Mouse (Mus musculus) urinary bladder, postnatal 14 days (tissue): ENCODE measurements around the gene Tob2.
A peak's percentile ranks its signal among the peaks of the same experiment; 100 is the strongest.

Experiments
- DNase-seq: peaks from one replicate; pipeline ENCODE4 v3.0.0; 2021; ENCODE audit warnings: low spot score

The Tob2 gene

DNA sequence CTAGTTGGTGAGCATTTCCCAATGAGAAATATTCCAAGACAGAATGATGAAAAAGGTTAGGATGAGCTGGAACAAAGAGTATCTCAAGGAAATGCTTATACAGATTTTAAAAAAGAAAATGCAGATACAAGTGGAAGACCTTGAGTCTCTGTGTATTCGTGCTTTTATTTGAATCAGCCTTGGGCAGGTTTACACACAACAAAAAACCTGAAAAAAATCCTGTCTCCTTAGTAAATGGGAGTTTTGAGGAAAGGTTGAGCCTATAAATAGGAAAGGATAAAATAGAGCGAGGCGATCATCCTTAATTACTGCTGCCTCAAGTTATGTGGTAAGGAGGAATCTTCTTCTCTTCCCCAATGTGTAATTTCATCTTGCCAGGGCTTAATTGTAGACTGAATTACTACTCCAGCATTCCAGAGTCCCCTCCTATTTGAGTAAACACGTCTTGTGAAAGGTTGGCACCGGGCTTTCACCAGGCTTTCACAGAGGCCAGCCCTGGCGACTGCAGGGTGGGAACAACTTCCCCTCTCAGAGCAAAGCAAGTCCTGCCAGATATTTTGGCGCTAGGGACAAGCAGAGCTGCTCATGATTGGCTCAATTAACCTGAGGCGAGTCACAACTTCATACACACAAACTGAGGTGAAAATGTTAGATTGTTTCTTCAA, 2.0 kb upstream of the Tob2 start:
- peak; percentile 58 for DNase-seq

DNA sequence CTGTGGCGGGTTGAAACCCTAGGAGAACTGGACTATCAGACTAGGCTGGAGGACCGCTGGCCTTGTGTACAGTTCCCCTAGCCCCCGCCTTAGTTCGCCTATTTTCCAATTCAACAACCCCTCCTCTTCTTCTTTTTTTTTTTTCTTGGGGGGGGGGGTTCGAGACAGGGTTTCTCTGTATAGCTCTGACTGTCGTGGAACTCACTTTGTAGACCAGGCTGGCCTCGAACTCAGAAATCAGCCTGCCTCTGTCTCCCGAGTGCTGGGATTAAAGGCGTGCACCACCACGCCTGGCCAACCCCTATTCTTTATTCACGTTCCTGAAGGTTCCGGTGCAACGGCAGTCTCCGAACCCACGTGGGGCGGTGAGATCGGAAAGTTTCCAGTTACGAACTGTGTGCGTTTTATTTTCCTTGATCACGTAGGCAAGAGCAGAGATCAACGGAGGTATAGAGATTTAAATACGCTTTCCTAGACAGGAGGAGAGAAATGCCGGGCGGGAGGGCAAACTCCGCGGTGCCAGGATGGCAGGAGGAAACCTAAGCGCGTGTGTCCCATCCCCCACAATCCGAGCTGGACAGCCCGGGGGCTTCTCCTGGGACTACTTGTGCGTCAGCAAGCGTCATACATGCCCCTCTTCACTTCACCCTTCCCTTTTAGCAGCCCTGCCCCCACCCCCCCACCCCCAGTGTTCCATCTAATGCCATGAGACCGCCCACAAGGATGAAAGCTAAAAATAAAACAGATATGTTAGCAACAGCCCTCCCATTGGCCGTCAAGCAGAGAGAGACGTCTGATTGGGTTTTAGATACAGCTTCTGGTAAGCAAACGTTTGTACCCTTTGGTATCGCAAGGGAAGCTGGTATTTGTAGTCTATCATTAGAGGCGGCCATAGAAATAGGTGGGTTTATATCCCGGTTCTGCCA, 997 bp upstream of the Tob2 start:
- DNase-seq: peak; percentile 80

DNA sequence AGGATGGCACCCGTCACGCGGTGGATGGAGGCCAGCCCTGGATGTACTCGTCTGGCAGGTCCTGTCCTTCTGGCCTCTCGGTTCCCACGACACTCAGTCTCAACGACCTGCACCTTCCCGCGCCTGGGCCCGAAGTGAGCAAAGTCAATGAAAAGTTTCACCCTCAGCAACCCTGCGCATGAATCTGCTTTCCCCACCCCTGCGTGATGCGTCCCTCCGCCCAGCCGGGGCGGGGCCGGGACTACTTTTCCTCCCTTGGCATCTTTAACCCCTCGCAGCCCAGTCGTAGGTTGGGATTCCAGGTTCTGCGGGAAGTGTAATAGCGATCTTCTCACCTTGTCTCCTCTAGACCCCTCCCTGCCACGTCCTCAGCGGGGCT, 469 bp downstream of the Tob2 start:
- peak; percentile 94 for DNase-seq

DNA sequence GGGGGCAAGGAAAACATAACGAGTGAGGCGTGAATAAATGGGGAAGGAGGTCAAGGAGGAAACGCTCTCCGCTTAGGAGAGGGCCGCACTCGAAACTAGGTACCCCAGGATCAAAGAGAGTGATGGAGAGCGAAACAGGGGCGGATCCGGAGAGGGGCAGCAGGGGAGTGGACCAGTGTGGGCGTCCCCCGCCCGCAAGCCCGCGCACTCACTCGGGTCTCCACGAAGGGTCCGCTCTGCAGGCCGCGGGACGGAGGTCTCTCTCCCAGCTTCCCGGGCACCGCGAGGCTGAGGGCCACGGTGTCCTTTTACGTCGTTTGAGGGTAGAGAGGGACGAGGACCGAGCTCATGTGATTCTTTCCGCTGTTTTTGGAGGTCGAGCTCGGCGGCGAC, 876 bp downstream of the Tob2 start:
- DNase-seq: no peak

DNA sequence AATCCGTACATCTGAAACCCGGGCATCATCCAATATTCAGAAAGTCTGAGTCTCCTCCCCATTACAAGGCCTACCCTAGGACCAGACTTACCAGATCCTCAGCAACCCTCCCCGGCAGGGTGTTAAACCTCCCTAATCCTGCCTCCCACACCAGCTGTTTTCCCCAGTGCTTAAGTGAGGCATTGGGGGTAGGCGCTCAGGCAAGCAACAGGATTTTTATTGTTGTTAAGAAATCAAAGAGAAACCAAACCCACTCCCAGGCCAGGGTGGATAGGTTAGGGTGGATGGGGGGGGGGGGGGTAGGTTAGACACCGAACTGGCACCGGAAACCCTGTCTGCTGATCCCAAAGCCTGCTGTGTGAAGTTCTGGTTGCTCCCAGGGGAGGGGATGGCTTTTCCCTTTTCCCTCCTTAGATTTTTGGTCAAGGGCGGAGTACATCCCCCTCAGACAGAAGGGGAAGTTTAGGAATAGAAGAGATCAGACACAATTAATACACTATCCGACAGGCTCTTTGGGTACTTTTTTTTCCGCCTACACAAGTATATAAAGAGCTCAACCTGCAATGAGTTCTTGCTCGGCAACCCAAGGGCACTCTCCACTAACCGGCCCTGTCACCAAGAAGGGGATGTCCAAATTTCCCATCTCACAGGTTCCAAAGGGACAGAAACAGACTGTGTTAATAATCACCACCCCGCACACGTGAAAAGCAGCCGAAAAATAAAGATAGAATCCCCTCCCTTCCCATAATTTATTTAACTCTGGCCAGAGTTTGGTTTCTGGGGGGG, 1.5 kb downstream of the Tob2 start:
- DNase-seq: no peak

DNA sequence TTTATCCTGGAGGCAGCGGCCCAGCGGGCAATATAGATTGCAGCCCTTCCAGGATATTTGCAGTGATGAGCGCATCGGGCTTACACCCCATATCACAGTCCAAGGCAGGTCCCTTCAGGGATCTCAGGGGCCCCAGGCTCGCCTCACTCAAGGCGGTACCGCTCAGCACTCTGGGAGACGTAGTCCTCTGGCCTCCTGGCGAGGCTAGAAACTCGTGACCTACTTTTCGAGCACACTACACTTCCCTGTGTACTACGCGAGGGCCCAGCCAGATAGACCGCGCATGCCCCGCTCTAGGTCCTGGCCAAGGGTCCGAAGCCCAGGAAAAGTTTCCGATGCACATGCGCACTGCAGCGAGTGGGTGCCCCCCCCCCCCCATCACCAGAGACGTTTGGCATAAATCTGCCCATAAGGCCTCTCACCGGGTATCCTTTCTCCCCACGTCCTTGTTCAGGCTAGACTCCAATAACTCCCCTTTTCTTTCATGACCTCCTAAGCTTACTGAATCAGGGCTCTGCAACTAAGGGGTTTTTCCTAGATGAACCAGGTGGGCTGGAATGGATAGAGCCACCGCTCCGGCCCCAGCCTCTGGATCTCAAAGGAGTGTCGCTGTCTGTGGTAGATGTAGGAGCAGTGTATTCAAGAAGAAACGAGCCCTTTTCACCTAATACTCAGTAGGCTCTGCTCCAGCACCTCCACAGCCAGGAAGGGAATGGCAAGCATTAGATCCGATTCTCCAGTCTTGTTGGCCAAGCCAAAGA, 2.4 kb downstream of the Tob2 start:
- DNase-seq: peak; percentile 84

DNA sequence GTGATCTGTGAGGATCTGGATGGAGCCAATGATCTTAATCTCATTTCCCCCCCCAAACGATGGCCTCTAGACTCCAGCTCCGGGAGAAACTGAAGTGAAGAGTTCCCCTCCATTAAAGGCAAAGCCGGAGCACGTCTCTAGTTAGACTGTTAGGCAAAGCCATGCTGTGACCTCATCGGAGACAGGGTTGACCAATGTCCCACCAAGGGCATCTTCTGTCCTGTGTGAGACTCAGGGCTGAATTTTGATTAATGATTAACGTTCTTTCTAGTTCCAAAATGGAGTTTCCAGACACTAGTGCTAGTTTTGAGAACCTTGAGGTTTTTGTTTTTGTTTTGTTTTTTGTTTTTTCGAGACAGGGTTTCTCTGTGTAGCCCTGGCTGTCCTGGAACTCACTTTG, 5.5 kb downstream of the Tob2 start:
- DNase-seq: no peak

DNA sequence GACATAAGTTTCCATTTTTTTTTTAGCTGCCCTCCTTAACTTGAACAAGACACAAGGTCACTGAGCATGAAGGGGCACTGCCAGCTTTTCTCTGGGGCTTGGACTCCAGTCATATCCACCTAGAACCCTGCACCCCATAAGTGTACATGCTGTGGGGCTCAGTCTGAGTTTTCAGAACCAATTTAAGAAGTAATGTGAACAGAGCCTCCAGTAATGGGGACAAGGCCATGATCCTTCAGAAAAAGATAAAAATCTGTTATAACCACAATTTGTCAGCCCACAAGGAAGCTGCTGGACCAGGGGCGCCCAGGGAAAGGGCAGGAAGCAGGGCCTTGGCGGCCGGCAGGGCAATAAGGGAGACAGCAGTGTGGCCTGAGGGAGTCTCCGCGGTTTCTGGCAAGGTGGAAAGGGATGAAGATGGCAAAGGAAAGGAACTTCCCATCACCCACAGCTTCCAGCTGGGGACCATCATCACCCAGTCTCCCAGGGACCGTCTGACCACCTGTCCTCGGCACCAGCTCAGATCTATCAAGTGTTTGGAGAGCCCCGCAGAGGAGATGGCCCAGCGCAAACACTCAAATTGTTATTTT, 6.1 kb downstream of the Tob2 start:
- DNase-seq: no peak

DNA sequence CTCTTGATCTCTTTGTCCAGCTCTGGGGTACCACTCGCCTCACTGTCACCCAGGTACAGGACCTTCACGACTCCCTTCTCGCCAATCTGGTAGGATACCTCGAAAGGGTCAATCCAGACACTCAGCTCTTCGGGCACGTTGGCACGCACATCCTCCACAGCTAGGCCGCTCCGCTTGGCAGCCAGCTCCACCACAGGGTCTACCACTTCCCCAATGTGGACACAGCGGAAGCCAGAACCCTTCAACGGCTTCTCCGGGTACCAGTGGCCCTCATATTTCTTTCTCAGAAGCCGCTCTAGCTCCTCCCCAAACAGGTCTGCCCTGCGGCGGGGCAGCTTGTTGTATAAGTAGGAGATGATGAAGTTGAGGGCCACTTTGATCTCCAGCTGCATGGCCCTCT, 7.2 kb downstream of the Tob2 start:
- DNase-seq: no peak

DNA sequence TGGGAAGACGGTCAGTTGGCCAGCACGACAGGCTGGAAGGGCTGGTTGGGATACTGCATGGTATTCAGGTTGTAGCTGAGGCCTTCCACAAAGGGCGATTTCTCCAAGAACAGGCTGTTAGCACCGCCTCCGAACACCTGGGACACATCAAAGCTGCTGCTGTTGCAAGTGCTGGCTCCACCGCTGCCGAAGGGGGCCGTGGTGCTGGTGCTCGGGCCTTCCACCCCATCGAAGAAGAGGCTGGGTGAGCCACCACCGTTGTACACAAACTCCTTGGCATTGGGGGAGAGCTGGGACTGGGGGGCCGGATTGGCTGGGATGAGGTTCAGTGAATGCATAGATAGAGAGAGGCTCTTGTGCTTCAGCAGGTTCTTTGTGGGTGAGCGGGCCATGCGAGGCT, 7.9 kb downstream of the Tob2 start:
- DNase-seq: no peak

DNA sequence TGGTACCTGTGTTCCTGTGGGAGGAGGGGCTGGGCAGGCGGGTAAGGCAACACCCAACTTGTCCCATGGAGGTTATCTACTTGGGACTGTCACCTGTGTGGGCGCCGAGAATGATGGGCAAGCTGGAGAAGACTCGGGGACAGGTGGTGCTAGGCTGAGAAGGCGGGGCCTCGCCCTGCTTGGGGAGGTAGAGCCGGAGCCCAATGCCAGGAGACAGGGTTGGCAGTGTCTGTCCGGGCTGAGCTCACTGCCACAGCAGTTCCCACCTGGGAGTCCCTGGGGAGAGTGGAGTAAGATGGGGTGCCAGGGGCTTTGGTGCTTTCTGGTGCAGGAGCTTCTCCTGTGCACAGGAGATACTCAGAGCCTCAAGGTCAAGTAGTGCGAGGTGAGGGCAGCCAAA, 9.5 kb downstream of the Tob2 start:
- DNase-seq: no peak

DNA sequence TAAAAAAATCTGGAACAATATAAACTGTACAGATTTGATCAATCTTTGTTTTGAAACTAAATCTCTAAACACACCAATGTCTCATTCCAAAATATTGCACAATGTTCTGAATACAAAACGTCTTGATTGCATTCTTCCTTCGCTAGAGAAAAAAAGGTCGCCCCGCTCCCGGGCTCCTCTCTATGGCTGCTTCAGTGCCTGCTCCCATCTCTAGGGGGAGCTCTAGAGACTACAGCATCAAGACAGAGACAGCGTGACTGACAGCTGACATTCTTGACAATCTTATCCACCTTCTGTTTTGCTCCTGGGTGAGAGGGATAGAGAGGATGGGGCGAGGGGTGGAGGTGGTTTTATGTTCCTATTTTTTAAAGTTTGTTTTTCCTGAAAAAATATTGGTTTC, 10.3 kb downstream of the Tob2 start:
- DNase-seq: peak; percentile 53

DNA sequence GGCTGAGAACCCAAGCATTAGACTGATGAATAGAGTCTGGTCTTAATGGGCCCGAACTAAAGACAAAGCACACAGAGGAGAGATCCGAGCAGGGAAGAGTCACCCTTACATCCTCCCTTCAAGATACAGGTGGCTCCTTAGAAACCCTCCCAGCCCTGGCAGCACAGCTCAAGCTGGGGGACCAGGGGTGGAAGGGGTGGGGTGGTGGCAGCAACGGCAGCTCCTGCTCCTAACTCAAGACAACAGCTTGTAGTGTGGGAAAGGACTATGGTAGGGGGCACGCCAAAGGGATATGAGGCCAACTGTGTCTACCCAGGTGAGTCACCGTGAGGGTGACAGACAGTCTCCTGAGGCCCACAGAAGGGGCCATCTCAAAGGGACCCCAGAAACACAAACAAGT, 10.7 kb downstream of the Tob2 start:
- no peak for DNase-seq

DNA sequence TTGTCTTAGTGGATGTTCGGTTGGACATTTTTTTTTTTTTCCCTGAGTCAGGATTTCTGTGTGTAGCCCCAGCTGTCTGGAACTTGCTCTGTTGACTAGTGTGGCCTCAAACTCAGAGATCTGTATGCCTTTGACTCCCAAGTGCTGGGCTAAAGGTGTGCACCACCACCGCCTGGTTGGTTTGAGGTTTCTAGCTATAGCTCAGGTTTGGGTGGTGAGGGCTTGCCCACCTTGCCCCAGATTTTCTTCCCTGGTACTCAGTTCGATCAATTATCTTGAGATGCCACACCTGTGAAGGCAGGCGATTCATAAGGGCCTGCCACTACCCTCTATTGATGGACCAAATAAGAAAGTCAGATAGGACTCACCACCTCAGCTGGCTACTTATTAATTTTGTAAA, 11.4 kb downstream of the Tob2 start:
- DNase-seq: no peak

DNA sequence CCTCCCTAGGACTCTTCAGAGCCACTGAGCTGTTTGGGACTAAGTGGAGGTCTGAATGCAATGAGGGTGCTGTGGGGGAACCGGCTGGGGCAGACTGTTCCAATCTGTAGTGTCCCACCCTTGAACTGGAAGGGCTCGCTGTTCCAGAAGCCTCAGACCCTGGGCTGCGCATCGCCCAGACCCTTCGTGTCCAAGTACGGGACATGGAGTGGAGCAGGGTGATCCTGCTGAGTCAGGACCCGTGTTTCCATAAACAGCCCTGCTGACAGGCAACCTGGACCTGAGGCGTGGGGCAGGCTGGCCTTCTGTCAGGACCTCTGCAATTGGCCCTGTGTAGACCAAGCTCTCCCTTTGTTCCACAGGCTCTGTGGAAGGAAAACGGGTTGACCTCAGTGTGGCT, 11.8 kb downstream of the Tob2 start:
- DNase-seq: no peak

DNA sequence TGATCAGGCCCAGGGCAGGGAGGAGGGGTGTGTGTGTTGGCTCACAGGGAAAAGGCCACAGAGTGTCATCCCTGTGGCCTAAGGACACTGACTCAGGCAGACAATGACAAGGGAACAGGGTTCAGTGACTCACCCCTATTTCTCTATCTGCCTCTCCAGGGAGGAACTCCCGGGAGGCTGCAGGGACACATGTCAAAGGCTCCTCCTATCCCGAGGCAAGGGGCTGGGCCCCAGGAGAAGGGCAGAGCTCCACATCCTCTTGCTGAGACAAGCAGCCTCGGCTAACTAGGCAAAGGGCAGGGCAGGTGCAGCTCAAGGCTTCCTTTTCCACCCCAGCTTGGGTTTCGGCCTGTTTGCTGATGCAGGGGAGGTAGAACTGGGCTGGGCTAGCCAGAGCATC, 12.9 kb downstream of the Tob2 start:
- peak; percentile 60 for DNase-seq

DNA sequence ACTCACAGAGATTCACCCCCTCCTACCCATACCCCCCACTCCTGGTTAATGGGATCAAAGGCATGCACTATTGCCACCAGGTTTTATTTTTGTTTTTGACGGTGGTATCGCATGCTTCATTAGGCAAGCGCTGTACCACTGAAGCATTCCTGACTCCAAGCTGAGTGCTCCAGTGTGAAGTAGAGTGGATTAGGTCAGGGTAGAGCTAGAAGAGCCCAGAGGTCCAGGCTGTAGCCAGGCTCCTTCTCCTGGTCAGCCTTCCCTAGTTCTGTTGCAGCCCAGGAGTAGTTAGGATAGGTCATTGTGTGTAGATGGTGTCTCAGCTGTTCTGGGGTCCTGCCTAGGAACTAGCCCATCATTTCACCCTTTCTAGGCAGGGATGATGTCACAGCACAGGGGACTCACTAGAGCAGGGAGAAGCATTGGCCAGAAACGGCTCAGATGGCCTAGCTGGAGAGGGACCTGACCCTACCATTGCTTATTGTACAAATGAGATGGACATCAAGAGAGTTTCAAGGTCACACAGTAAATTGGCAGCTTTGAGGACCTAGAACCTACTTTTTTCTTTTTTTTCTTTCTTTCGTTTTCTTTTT, 13.5 kb downstream of the Tob2 start:
- DNase-seq: no peak

DNA sequence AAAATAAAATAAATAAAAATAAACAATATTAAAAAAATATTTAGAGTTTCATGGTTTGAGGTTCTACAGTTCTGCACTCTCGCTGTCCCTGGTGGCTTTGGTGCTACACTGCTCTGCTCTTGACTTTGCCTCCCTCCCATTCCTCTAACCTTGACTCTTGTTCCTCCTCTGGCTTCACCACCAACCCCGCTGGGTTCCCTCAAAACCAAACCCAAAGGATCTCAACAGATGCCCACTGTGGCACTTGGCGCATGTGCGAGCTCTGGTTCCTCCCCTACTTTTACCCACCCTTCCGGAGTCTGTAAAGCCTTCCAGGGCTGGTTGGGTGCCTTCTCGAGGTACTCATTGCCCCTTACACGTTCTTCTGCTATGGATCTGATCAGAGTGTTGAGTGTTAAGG, 16.3 kb downstream of the Tob2 start:
- DNase-seq: no peak

DNA sequence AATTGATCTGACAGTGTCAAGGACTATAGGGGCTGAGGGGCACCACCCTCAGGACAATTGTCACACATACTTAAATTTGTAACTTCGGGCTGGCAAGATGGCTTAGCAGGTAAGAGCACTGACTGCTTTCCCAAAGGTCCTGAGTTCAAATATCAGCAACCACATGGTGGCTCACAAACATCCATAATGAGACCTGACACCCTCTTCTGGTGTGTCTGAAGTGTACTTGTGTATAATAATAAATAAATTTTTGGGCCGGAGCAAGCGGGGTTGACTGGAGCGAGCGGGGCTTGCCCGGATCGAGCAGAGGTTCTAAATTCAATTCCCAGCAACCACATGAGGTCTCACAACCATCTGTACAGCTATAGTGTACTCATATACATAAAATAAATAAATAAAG, 18.3 kb downstream of the Tob2 start:
- no peak for DNase-seq

DNA sequence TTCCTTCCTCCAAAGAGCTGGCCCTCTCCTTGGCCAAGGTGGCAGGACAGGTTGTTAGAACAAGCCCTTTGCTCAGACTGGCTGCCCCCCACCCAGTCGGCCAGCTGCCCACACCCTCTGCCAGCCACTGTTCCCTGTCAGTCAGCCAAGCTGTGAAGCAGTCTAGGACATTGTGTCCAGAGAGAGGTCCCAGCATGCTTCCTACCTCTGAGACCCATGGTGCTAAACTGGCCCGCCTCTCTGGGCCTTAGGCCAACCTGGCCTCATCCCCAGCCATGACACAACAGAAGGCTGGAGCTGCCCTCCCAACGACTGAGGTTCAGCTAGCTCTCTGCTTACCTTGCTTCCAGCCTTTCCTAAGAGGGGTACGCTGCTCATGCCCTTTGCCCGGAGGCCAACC, 19.0 kb downstream of the Tob2 start:
- peak; percentile 81 for DNase-seq

DNA sequence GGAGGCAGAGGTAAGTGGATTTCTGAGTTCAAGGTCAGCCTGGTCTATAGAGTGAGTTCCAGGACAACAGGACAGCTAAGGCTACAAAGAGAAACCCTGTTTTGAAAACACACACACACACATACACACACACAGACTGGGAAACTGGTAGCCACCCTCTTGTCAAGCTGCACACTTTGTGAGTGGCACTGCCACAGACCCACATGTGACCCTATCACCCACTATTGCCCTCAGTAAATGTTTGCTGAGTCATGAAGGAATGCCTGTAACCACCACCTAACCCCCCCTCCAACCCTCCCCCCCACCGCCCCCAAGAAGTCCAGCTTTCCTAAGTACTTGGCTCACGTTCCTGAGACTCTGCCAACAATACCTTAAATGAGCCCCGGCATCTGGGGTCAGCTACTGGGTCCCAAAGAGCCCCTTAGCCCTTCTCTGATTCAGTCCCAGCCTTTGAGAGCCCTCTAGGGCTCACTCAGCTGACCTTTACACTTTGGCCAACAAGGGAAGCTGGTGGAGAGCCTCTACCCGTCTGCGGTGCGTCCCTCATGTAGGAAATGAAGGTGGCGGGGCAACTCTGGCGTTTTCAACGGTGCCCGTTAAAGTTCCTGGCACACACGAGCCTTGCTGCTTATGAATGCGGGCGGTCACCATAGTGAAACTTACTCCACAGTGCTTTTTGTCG, 19.9 kb downstream of the Tob2 start:
- no peak for DNase-seq
